Mouse (Mus musculus) Patski (cell line): ENCODE measurements at regions not wholly inside any gene's neighbourhood (a gene's known extent, or its start where the extent isn't known, plus 50 kb on each side); places are given as distances from the start of the nearest gene placed in this dataset.

ENCODE experiments used
- ATAC-seq: fragments of 100-300 bp; one replicate; pipeline ENCODE4 v1.8.0; 2021
- CTCF ChIA-PET: fragments of 350-600 bp; sonication (Branson Sonifier 250); formaldehyde crosslinking; loops from one replicate; lab custom pipeline; 2022; ENCODE audit warnings: inconsistent platforms; lab: Charles Lee
- POLR2A ChIA-PET: fragments of 350-600 bp; sonication (Branson Sonifier 250); formaldehyde crosslinking; loops from one replicate; lab custom pipeline; 2022; ENCODE audit warnings: antibody characterized with exemption, inconsistent platforms; lab: Charles Lee
- DNase-seq: peaks from one replicate; pipeline ENCODE4 v3.0.0-alpha.2; 2011; ENCODE audit warnings: low read depth, low spot score
- H3K27me3 ChIP-seq: fragments of 371-371 bp; one replicate; pipeline ENCODE4 v1.5.1; 2021
- CTCF ChIP-seq: fragments of 100-300 bp; IDR thresholded peaks from one replicate; pipeline ENCODE4 v1.5.1; 2021
- in situ Hi-C: fragments of 300-500 bp; cut with MboI; formaldehyde crosslinking; loops from 3 replicates; pipeline ENCODE4 v1.11.1; 2018; ENCODE audit warnings: low pct_unique_long_range_greater_than_20kb, mixed read lengths

- TF ChIP-seq CTCF, result no peak
- no peaks in the 10 kb centered on the region for H3K27me3 ChIP-seq
- DNase-seq (no peak), ATAC-seq (no peak)
- POLR2A ChIA-PET, result no interaction called here
- in situ Hi-C loops, result no loop called here
- CTCF ChIA-PET, result no interaction called here
These were observed 253.8 kb upstream of the Fshr start for GRCm38 (mm10) chr17:89454301-89454700.

GRCm38 (mm10) chr17:89450724-89451123 is 250.2 kb upstream of the Fshr start:
- no peak for ATAC-seq
- no peaks in the 10 kb centered on the region for H3K27me3 ChIP-seq
- CTCF ChIA-PET, result interaction anchor here (1.3 kb wide), 1 partner anchor 25 kb away, joined by 3 read pairs; no protein-coding TSS in a partner anchor
- TF ChIP-seq CTCF, result no peak
- no peak for DNase-seq
- POLR2A ChIA-PET, result no interaction called here
- in situ Hi-C loops, result no loop called here

GRCm38 (mm10) chr17:89449391-89449790 is 248.9 kb upstream of the Fshr start:
- no peak for ATAC-seq

DNA sequence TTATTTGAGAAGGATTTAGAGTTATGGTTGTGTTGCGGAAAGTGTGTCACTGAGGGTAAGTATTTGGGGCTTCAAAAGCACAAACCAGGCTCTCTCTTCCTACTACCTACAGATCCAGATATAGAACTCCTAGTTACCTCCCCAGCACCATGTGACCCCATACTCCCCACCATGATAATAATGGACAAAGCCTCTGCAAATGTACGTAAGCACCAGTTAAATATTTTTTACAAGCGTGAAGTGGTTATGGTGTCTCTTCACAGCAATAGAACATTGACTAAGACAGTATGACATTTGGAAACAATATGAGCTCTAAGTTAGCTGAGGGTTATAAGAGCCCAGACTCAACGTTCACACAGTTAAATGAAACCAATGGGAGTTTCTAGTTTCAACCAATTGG is 233.8 kb upstream of the Fshr start:
- no peaks in the 10 kb centered on the region for H3K27me3 ChIP-seq
- in situ Hi-C loops, result no loop called here
- no peak for ATAC-seq
- ChIA-PET CTCF (no interaction called here), POLR2A (no interaction called here)
- DNase-seq, result no peak
- no peak for TF ChIP-seq CTCF

More at GRCm38 (mm10) chr17:89449391-89449790, 248.9 kb upstream of the Fshr start:
- in situ Hi-C loops, result no loop called here
- H3K27me3 ChIP-seq, result no peaks in the 10 kb centered on the region
- TF ChIP-seq CTCF, result no peak
- ChIA-PET POLR2A (no interaction called here), CTCF (no interaction called here)
- DNase-seq, result no peak

- ATAC-seq (no peak), DNase-seq (no peak)
- TF ChIP-seq CTCF, result no peak
- H3K27me3 ChIP-seq, result no peaks in the 10 kb centered on the region
- ChIA-PET POLR2A (no interaction called here), CTCF (no interaction called here)
- in situ Hi-C loops, result no loop called here
These were observed 209.6 kb upstream of the Fshr start for GRCm38 (mm10) chr17:89410026-89410425.

DNA sequence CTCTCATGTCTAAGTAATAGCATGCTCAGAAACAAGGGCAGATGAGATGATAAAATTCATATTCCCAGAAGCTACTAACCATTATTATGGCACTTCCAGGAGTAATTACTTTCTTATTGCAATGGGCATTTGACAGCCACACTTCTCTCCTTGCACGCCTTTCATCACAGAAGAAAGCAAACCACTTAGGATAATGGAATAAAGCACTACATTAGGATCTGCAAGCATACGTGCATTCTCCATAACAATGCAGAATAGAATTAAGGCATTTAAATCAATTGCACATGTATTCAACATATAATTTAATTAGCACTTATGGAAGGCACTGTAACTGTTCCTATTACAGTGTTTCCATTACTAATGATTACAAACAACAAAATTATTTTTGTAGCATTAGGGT is 205.1 kb upstream of the Fshr start:
- H3K27me3 ChIP-seq, result no peaks in the 10 kb centered on the region
- in situ Hi-C loops, result no loop called here
- no peak for TF ChIP-seq CTCF
- ATAC-seq (no peak), DNase-seq (no peak)
- CTCF ChIA-PET, result no interaction called here
- POLR2A ChIA-PET, result no interaction called here

GRCm38 (mm10) chr17:89357241-89357640 is 156.8 kb upstream of the Fshr start:
- ATAC-seq, result no peak
- in situ Hi-C loops, result no loop called here
- no peak for DNase-seq

GRCm38 (mm10) chr17:89340497-89341205 is 140.2 kb upstream of the Fshr start:
- H3K27me3 ChIP-seq, result no peaks in the 10 kb centered on the region
- DNase-seq (no peak), ATAC-seq (no peak)
- POLR2A ChIA-PET, result no interaction called here
- no peak for TF ChIP-seq CTCF
- CTCF ChIA-PET, result no interaction called here
- in situ Hi-C loops, result no loop called here

More at GRCm38 (mm10) chr17:89357241-89357640, 156.8 kb upstream of the Fshr start:
- CTCF ChIA-PET, result no interaction called here
- TF ChIP-seq CTCF, result no peak
- H3K27me3 ChIP-seq, result no peaks in the 10 kb centered on the region
- POLR2A ChIA-PET, result no interaction called here

DNA sequence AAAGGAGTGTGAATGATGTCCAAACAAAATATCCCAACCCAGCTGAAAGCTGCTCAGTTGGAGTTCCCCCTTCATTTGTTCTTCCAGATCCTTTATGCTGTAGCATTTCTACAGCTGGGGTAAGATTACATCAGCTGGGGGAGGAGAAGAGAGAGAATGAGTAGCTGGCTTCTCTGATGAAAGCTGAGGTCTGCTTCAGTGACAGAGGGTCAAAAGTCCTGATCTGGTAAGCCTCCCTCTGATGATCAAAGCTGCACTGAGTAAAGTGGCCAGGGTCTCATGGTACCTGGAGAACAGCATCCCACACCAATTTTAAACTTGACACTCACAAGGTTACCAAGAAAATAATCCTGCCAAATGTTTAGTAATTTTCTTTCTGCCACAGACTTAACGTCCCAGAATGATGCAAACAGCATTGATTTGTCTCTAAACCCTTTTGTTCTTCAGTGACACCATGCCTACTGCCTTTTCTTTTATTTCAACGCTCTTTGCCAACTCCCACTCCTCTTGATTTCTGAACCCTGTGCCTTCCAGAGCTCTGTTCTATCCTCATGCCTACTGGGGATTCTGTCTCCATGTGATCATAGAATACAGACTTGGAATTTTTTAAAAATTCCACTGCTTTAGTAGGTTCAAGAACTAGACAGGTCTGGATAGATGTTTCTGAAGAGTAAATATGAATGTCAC is 119.3 kb upstream of the Fshr start:
- POLR2A ChIA-PET, result no interaction called here
- no peaks in the 10 kb centered on the region for H3K27me3 ChIP-seq
- in situ Hi-C loops, result no loop called here
- CTCF ChIA-PET, result no interaction called here
- ATAC-seq, result no peak
- no peak for DNase-seq
- TF ChIP-seq CTCF, result no peak

DNA sequence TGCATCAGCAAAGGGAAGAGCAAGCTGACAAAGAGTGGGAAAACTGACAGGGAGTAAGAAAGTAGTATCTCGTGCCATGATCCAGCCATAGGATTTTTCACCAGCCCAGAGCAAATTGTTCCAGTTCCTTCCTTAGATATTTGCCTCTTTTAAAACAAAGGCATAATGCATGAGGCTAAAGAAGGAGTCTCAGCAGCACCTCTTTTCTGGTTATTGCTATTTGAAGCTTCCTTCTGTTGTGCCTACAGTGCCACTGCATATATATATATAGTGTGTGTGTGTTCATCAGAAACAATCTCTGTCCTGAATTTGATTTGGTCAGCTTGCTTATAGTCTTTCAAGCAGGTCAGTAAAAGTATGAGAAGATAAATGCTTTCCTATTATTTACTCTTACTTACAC is 117.9 kb upstream of the Fshr start:
- no peak for TF ChIP-seq CTCF
- no peak for DNase-seq
- no peak for ATAC-seq
- no peaks in the 10 kb centered on the region for H3K27me3 ChIP-seq
- CTCF ChIA-PET, result interaction anchor here (1.3 kb wide), 1 partner anchor 14 kb away, joined by 4 read pairs; no protein-coding TSS in a partner anchor
- POLR2A ChIA-PET, result no interaction called here
- in situ Hi-C loops, result no loop called here

DNA sequence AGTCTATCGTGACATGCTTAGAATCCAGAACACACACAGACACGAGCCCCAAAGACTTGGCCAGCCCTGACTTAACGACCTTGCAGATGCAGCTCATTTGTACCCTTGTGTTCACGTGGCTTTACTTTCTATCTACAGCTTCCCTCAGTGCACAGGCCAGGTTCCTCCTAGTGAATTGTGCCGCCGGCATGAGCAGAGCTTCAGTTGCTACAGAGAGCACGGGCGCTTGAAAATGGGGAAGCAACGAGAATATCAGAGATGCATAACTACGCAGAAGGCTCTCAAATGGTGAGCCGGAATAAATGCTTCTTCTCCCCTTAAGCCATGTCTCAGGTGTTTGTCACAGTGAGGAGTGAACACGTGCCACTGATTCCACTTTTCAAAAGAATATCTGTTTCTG is 110.7 kb upstream of the Fshr start:
- DNase-seq (no peak), ATAC-seq (no peak)
- CTCF ChIA-PET, result no interaction called here
- no peak for TF ChIP-seq CTCF
- POLR2A ChIA-PET, result interaction anchor here (0.6 kb wide), 1 partner anchor 1460 kb away, joined by 3 read pairs; no protein-coding TSS in a partner anchor
- in situ Hi-C loops, result no loop called here
- H3K27me3 ChIP-seq, result no peaks in the 10 kb centered on the region
